Mouse (Mus musculus): ENCODE data around the gene Nkapl. TPM values are rescaled to one million over a fixed set of nuclear protein-coding genes. Genes with fewer than 3 reads are reported as not detected.
"Not testable (repeated sequence)": the region's sequence is repeated elsewhere in the genome, so short reads cannot be mapped to it uniquely, and the experiment has no call there.

Nkapl gene
- total and polyA plus RNA-seq, 3 experiments, result 0.54 to 0.66 TPM; not detected in 1

DNA sequence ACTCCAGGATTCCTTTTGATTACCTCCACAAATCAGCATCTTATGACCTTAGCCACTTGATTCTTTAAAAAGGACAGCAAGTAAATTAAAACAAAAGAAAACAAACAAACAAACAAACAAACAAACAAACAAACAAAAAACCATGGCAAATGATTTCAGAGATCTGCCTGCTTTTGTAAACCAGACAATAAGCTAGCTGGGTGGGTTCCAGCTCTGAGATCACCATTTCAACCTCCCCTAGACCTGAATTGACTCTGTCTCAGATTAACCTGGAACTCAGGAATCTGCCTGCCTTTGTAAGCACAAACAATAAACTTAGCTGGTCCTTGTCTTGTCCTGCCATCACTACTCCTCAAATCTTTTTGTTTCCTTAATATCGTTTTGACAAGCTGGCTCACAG lies 18.6 kb upstream of the Nkapl start:
- no peak for DNase-seq (ENCODE audit: low spot score)
- TF ChIP-seq TAL1 (conservative IDR thresholded peaks at IDR 0.05; ENCODE audit: low read depth, low read length), result no peak
- TF ChIP-seq CTCF (IDR thresholded peaks at IDR 0.05; ENCODE audit: low read depth, low read length), result no peak
- no peak for TF ChIP-seq GATA1 (IDR thresholded peaks at IDR 0.05; ENCODE audit: borderline replicate concordance, low read length)
- TF ChIP-seq POLR2AphosphoS5 (IDR thresholded peaks at IDR 0.05; ENCODE audit: insufficient replicate concordance, low read depth, low read length), result no peak
- TF ChIP-seq GATA2 (IDR thresholded peaks at IDR 0.05; ENCODE audit: borderline replicate concordance, low read depth, low read length), result no peak
- Histone ChIP-seq H3K9me3 (replicated peaks) (0 out of 2 replicates have a peak, but pooled peaks cover 2% of the 10 kb centered on the region), H3K4me1 (ENCODE audit: insufficient read depth, low read depth, low read length) (no peaks in the 10 kb centered on the region), H3K36me3 (replicated peaks) (no peaks in the 10 kb centered on the region), H3K4me3 (ENCODE audit: low read depth, low read length) (no peak overlapping the region), H3K27me3 (ENCODE audit: insufficient read depth, low read length) (peaks cover 11% of the 10 kb centered on the region)
- ATAC-seq (ENCODE audit: extremely low read depth, insufficient number of reproducible peaks, low FRiP score, poor library complexity, severe bottlenecking), result no peak

GRCm38 (mm10) chr13:21478759-21479670 lies 10.7 kb upstream of the Nkapl start, which contains the start of the genes Zkscan4 and Gm10065:
TSS of gene Zkscan4 (plus strand) at chr13:21478907.
TSS of gene Gm10065 (minus strand) at chr13:21479441.
- not testable (repeated sequence) for DNase-seq (ENCODE audit: low spot score); H3K4me1 ChIP-seq (ENCODE audit: insufficient read depth, low read depth, low read length); ATAC-seq (ENCODE audit: extremely low read depth, insufficient number of reproducible peaks, low FRiP score, poor library complexity, severe bottlenecking); H3K9me3 ChIP-seq (replicated peaks); H3K36me3 ChIP-seq (replicated peaks); H3K4me3 ChIP-seq (ENCODE audit: low read depth, low read length)
- H3K27me3 ChIP-seq (ENCODE audit: insufficient read depth, low read length), result peaks cover 20% of the 10 kb centered on the region

- no peaks in the 10 kb centered on the region for H3K9me3 ChIP-seq (replicated peaks)
- ATAC-seq (ENCODE audit: extremely low read depth, insufficient number of reproducible peaks, low FRiP score, poor library complexity, severe bottlenecking) (no peak), DNase-seq (ENCODE audit: low spot score) (no peak)
- peaks cover 19% of the 10 kb centered on the region for H3K27me3 ChIP-seq (ENCODE audit: insufficient read depth, low read length)
- no peak overlapping the region for H3K4me3 ChIP-seq (ENCODE audit: low read depth, low read length)
- peaks cover 14% of the 10 kb centered on the region for H3K4me1 ChIP-seq (ENCODE audit: insufficient read depth, low read depth, low read length)
- H3K36me3 ChIP-seq (replicated peaks), result no peaks in the 10 kb centered on the region
- TF ChIP-seq TAL1 (conservative IDR thresholded peaks at IDR 0.05; ENCODE audit: low read depth, low read length), result no peak
- no peak for TF ChIP-seq GATA1 (IDR thresholded peaks at IDR 0.05; ENCODE audit: borderline replicate concordance, low read length)
- TF ChIP-seq GATA2 (IDR thresholded peaks at IDR 0.05; ENCODE audit: borderline replicate concordance, low read depth, low read length), result no peak
These were observed 4.1 kb upstream of the Nkapl start for GRCm38 (mm10) chr13:21472427-21472826.

DNA sequence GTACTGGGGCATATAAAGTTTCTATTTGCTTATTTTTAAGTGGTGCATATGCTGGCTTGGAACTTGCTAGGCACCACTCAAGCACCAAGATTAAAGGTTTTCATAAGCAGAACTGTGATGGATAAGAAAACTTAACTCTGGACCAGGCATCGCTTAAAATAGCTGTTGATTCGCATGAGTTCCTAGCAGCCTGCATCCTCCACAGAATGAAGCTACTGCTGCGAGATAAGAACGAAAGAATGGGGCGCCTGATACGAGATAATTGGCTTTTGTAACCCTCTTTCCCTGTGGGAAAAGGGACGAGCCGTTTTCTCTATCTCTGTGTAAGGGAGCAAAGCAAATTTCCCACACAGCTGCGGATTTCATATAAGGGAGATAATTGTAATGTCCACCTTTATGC lies 788 bp upstream of the Nkapl start:
- TF ChIP-seq CTCF (IDR thresholded peaks at IDR 0.05; ENCODE audit: low read depth, low read length) (no peak), GATA1 (IDR thresholded peaks at IDR 0.05; ENCODE audit: borderline replicate concordance, low read length) (no peak), TAL1 (conservative IDR thresholded peaks at IDR 0.05; ENCODE audit: low read depth, low read length) (no peak), GATA2 (IDR thresholded peaks at IDR 0.05; ENCODE audit: borderline replicate concordance, low read depth, low read length) (no peak), POLR2AphosphoS5 (IDR thresholded peaks at IDR 0.05; ENCODE audit: insufficient replicate concordance, low read depth, low read length) (no peak)
- H3K27me3 ChIP-seq (ENCODE audit: insufficient read depth, low read length), result peaks cover 16% of the 10 kb centered on the region
- H3K36me3 ChIP-seq (replicated peaks), result no peaks in the 10 kb centered on the region
- DNase-seq (ENCODE audit: low spot score), result no peak
- H3K4me3 ChIP-seq (ENCODE audit: low read depth, low read length), result no peak overlapping the region; the same call in 1 of the 2 replicates
- H3K4me1 ChIP-seq (ENCODE audit: insufficient read depth, low read depth, low read length), result peaks cover 14% of the 10 kb centered on the region
- ATAC-seq (ENCODE audit: extremely low read depth, insufficient number of reproducible peaks, low FRiP score, poor library complexity, severe bottlenecking), result no peak
- no peaks in the 10 kb centered on the region for H3K9me3 ChIP-seq (replicated peaks)

DNA sequence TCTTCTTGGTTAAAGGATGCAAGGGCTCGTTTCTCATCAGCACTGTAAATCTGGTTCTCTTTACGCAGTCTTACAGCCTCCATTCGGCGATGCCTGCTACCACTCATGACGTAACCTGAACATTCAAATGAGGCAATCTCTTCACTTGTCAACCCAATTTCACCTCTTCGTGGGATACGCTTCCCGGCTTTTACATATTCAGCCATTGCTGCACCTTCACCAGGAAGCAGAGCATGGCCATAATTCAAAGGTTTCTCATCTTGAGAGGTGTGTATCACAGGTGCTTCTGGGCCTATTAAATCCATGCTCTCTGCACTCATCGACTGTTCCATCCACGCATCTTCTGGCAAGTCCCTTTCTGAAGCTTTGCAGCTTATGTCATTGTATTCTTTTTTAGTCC lies 973 bp downstream of the Nkapl start:
- Histone ChIP-seq H3K4me3 (ENCODE audit: low read depth, low read length) (no peak overlapping the region), H3K4me1 (ENCODE audit: insufficient read depth, low read depth, low read length) (peaks cover 17% of the 10 kb centered on the region), H3K27me3 (ENCODE audit: insufficient read depth, low read length) (peaks cover 12% of the 10 kb centered on the region), H3K36me3 (replicated peaks) (no peaks in the 10 kb centered on the region), H3K9me3 (replicated peaks) (no peaks in the 10 kb centered on the region)
- DNase-seq (ENCODE audit: low spot score) (no peak), ATAC-seq (ENCODE audit: extremely low read depth, insufficient number of reproducible peaks, low FRiP score, poor library complexity, severe bottlenecking) (no peak)
- TF ChIP-seq POLR2AphosphoS5 (IDR thresholded peaks at IDR 0.05; ENCODE audit: insufficient replicate concordance, low read depth, low read length) (no peak), TAL1 (conservative IDR thresholded peaks at IDR 0.05; ENCODE audit: low read depth, low read length) (no peak), GATA2 (IDR thresholded peaks at IDR 0.05; ENCODE audit: borderline replicate concordance, low read depth, low read length) (no peak), CTCF (IDR thresholded peaks at IDR 0.05; ENCODE audit: low read depth, low read length) (no peak), GATA1 (IDR thresholded peaks at IDR 0.05; ENCODE audit: borderline replicate concordance, low read length) (no peak)

GRCm38 (mm10) chr13:21462516-21462915 lies 5.8 kb downstream of the Nkapl start:
- not testable (repeated sequence) for DNase-seq (ENCODE audit: low spot score)

GRCm38 (mm10) chr13:21456347-21456746 lies 12.0 kb downstream of the Nkapl start:
- ATAC-seq (ENCODE audit: extremely low read depth, insufficient number of reproducible peaks, low FRiP score, poor library complexity, severe bottlenecking), result no peak
- peaks cover 7% of the 10 kb centered on the region for H3K36me3 ChIP-seq (replicated peaks)
- no peak overlapping the region for H3K4me3 ChIP-seq (ENCODE audit: low read depth, low read length)
- no peak for TF ChIP-seq GATA2 (IDR thresholded peaks at IDR 0.05; ENCODE audit: borderline replicate concordance, low read depth, low read length)
- TF ChIP-seq CTCF (IDR thresholded peaks at IDR 0.05; ENCODE audit: low read depth, low read length), result no peak
- H3K4me1 ChIP-seq (ENCODE audit: insufficient read depth, low read depth, low read length), result peaks cover 14% of the 10 kb centered on the region
- peaks cover 13% of the 10 kb centered on the region for H3K27me3 ChIP-seq (ENCODE audit: insufficient read depth, low read length)
- no peaks in the 10 kb centered on the region for H3K9me3 ChIP-seq (replicated peaks)
- DNase-seq (ENCODE audit: low spot score), result no peak

More at GRCm38 (mm10) chr13:21462516-21462915, 5.8 kb downstream of the Nkapl start:
- H3K27me3 ChIP-seq (ENCODE audit: insufficient read depth, low read length), result peaks cover 13% of the 10 kb centered on the region
- not testable (repeated sequence) for ATAC-seq (ENCODE audit: extremely low read depth, insufficient number of reproducible peaks, low FRiP score, poor library complexity, severe bottlenecking); H3K4me3 ChIP-seq (ENCODE audit: low read depth, low read length); H3K4me1 ChIP-seq (ENCODE audit: insufficient read depth, low read depth, low read length); H3K9me3 ChIP-seq (replicated peaks); H3K36me3 ChIP-seq (replicated peaks)

All from G1E (cell line).